Mouse (Mus musculus) cortical plate, adult 2 months (tissue): ENCODE data around the gene Stk39.

ENCODE experiments used
- CTCF ChIP-seq: fragments of 200-500 bp; IDR thresholded peaks from 2 replicates; pipeline ENCODE4 v1.5.1; 2011; ENCODE audit warnings: mild to moderate bottlenecking, control low read depth, low read length; ENCODE audit not compliant: insufficient read depth; ENCODE audit errors: extremely low read depth
- POLR2A ChIP-seq: fragments of 200-500 bp; IDR thresholded peaks from 2 replicates; pipeline ENCODE4 v1.6.1; 2011; ENCODE audit warnings: mild to moderate bottlenecking, low read length, control low read depth; ENCODE audit not compliant: insufficient read depth; ENCODE audit errors: extremely low read depth

DNA sequence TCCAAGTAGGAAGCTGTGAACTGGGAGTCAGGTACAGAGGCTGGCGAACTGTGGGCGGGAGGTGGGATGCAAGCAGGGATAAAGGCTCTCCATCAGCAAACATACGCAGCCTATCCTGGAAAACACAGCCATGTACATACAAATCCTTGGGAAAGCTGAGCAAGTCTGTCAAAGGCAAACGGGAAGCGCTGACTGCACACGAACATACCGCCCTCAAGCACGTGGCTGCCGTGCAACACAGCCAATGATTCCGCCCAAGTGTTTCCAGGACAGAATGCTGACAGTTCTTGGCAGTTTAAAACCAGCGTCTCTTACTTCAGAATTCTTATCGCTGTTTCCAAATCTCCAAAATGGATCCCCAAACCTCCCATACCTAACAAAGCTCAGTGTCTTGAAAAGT lies 123.1 kb downstream of the Stk39 start:
- TF ChIP-seq CTCF (no peak), POLR2A (no peak)
